Mouse (Mus musculus): Measurements from ENCODE around the gene Emp3. TPM values are rescaled to one million over a fixed set of nuclear protein-coding genes. Genes with fewer than 3 reads are reported as not detected.
"Not testable (repeated sequence)": the region's sequence is repeated elsewhere in the genome, so short reads cannot be mapped to it uniquely, and the experiment has no call there.

Emp3 gene
- 1 to 10 TPM; 1.5 to 2.3 TPM for total RNA-seq (2021)
- long read RNA-seq, experiment 1, partial matches to known transcripts: 1 of 1 reads
- long read RNA-seq, experiment 1, other reads (novel, unspliced or antisense): 0 of 1 reads
- long read RNA-seq, experiment 2: 0 reads

GRCm38 (mm10) chr7:45921242-45921621, at the start of gene Emp3:
Gene Emp3 (minus strand): TSS chr7:45921404.
- H3K27ac ChIP-seq: peak within 1 kb of the TSS; percentile 94; the same call in 1 of the 2 replicates
- peak within 1 kb of the TSS; percentile 5; the same call in 1 of the 2 replicates for H3K4me3 ChIP-seq
- no peak for TF ChIP-seq CTCF (conservative IDR thresholded peaks at IDR 0.05)

GRCm38 (mm10) chr7:45956611-45957010, 35.4 kb upstream of the Emp3 start:
- Histone ChIP-seq H3K4me3 (no peak overlapping the region), H3K27ac (no peak overlapping the region)
- DNase-seq (ENCODE audit: low spot score in 2 of 2): no peak
- TF ChIP-seq CTCF (conservative IDR thresholded peaks at IDR 0.05): no peak

More at GRCm38 (mm10) chr7:45921242-45921621, at the start of gene Emp3:
- DNase-seq (ENCODE audit: low spot score in 2 of 2): no peak

DNA sequence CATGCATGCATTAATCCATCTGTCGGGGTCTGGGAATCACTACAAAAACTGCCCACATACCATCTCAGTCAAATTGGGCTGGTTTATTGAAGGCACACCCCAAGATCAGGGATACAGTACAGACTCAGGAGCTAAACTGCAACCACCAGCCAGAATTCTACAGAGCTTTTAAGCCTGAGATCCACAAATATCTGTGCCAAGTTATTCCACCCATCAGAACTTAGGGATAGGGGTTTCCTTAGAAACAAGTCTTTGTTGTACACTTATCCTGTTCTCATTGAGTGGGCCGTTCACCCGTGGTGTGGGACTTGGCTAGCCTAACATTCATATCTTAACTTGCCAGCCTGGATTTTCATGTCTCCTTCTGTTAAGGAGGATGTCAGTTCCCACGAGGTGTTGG, 27.9 kb upstream of the Emp3 start:
- H3K27ac ChIP-seq: peak overlapping the region; percentile 32; the same call in 1 of the 2 replicates
- DNase-seq (ENCODE audit: low spot score in 2 of 2): no peak
- no peak for TF ChIP-seq CTCF (conservative IDR thresholded peaks at IDR 0.05)

DNA sequence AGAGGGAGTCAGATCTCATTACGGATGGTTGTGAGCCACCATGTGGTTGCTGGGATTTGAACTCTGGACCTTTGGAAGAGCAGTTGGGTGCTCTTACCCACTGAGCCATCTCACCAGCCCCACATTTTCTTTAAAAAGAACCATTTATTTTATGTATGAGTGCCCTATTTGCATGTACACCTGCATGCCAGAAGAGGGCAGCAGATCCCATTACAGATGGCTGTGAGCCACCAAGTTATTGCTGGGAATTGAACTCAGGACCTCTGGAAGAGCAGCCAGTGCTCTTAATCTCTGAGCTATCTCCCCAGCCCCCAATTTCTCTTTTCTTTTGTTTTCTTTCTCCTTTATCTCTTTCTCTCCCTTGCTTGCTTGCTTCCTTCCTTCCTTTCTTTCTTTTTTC, 22.1 kb upstream of the Emp3 start:
- not testable (repeated sequence) for H3K27ac ChIP-seq; DNase-seq (ENCODE audit: low spot score in 2 of 2); H3K4me3 ChIP-seq
- peak; percentile 76 for TF ChIP-seq CTCF (conservative IDR thresholded peaks at IDR 0.05)

More for the DNA sequence above, 27.9 kb upstream of the Emp3 start:
- no peak overlapping the region for H3K4me3 ChIP-seq

- Histone ChIP-seq H3K27ac (no peak overlapping the region), H3K4me3 (no peak overlapping the region)
- no peak for TF ChIP-seq CTCF (conservative IDR thresholded peaks at IDR 0.05)
- DNase-seq (ENCODE audit: low spot score in 2 of 2): no peak
These were observed 20.8 kb upstream of the Emp3 start for GRCm38 (mm10) chr7:45941986-45942385.

DNA sequence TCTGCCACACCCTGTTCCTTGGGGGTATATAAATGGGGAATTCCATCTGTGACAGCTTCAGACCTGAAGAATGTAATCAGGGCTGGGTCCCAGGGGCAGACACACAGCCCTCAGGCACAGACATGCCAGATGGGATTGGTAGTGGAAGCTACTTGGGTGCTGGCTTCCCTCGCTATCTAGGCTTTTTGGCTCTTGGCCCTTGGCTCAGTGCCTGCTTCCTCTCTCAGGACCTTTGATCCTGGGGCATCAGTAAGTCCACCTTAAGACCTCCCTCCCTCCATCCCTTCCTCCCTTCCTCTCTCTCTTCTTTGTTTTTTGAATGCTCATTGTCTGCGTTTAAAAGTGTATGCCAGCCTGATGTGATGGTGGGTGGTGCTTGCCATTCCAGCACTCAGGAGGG, 18.6 kb upstream of the Emp3 start:
- TF ChIP-seq CTCF (conservative IDR thresholded peaks at IDR 0.05): no peak
- no peak for DNase-seq (ENCODE audit: low spot score in 2 of 2)
- H3K27ac ChIP-seq: no peak overlapping the region
- H3K4me3 ChIP-seq: no peak overlapping the region

DNA sequence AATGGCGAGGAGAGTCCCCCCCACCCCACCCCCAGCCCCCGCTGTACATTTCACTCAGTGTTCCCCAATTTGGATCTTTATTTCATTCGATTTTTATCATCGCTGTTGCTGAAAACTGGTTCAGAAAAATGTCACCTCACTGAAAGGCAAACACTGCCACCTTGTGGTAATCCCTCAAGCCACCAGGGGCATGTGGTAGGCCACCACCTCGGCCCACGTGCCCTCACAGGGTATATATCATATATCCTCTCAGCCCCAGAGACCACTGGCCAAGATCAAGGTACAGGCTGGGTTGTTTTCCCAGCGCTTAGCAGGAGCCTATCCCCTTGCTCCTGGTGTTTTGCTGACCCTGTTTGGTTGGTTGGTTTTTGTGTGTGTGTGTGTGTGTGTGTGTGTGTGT, 13.9 kb upstream of the Emp3 start:
- H3K27ac ChIP-seq: no peak overlapping the region
- peak; percentile 76 for TF ChIP-seq CTCF (conservative IDR thresholded peaks at IDR 0.05)
- DNase-seq (ENCODE audit: low spot score in 2 of 2): peak in 1 of 2 experiments; percentile 71
- H3K4me3 ChIP-seq: no peak overlapping the region

GRCm38 (mm10) chr7:45933766-45934165, 12.6 kb upstream of the Emp3 start:
- not testable (repeated sequence) for H3K27ac ChIP-seq; H3K4me3 ChIP-seq; DNase-seq (ENCODE audit: low spot score in 2 of 2)

GRCm38 (mm10) chr7:45929688-45930087, 8.5 kb upstream of the Emp3 start:
- TF ChIP-seq CTCF (conservative IDR thresholded peaks at IDR 0.05): peak; percentile 67
- no peak overlapping the region for H3K4me3 ChIP-seq
- no peak overlapping the region for H3K27ac ChIP-seq
- DNase-seq (ENCODE audit: low spot score in 2 of 2): no peak

DNA sequence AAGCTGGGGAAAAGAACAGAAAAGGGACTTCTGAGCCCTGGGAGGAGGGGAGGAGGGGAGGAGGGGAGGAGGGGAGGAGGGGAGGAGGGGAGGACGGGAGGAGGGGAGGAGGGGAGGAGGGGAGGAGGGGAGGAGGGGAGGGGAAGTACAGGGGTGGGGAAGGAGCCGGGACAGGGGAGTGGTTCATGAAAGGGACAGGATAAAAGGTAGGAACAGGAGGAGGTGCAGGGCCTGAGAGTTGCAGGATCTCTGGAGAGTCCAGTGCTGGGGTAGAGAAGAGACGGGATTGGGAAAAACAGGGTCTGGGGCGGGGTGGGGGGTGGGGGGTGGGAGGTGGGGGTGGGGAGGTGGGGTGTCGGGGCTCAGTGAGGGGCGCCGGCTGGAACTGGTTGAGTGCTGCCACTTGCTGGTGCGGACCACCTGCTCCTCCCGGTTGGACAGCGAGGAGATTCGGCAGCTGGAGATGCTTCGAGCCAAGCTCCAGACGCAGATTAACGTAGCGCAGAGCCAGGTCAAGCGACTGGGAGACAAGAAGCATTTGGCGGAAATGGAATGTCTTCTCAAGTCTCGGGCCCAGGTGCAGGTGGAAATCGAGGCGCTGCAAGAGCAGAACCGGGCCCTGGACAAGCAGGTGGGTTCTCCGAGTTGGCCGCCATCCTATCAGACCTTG, 7.6 kb upstream of the Emp3 start:
- H3K4me3 ChIP-seq: peak overlapping the region; percentile 2; the same call in 1 of the 2 replicates
- DNase-seq (ENCODE audit: low spot score in 2 of 2): no peak
- TF ChIP-seq CTCF (conservative IDR thresholded peaks at IDR 0.05): no peak
- H3K27ac ChIP-seq: no peak overlapping the region

GRCm38 (mm10) chr7:45924429-45924816, 3.2 kb upstream of the Emp3 start:
- peak; percentile 40 for TF ChIP-seq CTCF (conservative IDR thresholded peaks at IDR 0.05)
- Histone ChIP-seq H3K4me3 (peak overlapping the region; percentile 65), H3K27ac (no peak overlapping the region; the same call in 1 of the 2 replicates)
- no peak for DNase-seq (ENCODE audit: low spot score in 2 of 2)

- H3K27ac ChIP-seq: peak within 1 kb of the TSS; percentile 94
- TF ChIP-seq CTCF (conservative IDR thresholded peaks at IDR 0.05): no peak
- peak within 1 kb of the TSS; percentile 65 for H3K4me3 ChIP-seq
- DNase-seq (ENCODE audit: low spot score in 2 of 2): no peak
These were observed 2.7 kb upstream of the Emp3 start, which contains the start of gene Ccdc114 for GRCm38 (mm10) chr7:45923762-45924428. Gene Ccdc114 (plus strand): TSS chr7:45924072.

DNA sequence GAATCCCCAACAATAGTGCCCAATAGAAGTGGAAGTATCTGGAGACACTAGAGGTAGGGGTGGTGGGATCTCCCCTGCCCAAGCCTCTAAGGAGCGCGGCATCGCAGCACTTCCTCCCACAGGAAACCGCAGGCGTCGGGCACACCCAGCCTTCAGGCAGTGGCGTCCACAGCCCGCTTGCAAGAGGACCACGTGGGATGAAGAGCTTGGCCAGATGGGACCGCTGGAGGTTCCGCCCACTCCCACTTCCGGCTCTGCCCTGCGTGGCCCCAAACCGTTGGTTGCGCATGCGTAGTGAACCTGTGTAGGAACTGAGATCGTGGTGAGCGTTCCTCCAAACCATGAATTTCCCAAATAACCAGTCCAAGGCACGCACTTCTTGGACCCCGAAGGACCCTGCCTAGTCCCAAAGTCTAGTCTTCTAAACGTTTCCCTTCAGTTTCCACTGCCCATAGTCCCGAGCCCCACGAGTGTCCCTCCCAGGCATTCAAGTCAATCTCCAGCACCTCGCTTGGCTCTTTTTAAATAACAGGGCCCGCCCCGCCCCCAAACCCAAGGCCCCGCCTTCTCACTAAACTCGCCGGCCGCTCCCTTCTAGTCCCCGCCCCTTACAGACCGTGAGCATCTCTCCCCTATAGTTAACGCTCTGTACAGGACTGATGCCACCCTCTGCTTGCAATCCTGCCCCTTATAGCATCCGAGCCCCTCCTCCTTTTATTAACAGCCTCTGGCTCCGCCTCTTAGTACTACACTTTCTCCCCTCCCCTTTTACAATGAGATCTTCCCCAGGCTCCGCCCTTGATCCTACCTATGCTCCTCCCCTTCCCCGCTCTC, 1.9 kb upstream of the Emp3 start:
- DNase-seq (ENCODE audit: low spot score in 2 of 2): peak; percentile 92 to 94
- no peak for TF ChIP-seq CTCF (conservative IDR thresholded peaks at IDR 0.05)
- Histone ChIP-seq H3K4me3 (peak overlapping the region; percentile 65), H3K27ac (peak overlapping the region; percentile 94)
